9 mouse cellular contexts compared by ENCODE assay signal in the genomic region with DNA sequence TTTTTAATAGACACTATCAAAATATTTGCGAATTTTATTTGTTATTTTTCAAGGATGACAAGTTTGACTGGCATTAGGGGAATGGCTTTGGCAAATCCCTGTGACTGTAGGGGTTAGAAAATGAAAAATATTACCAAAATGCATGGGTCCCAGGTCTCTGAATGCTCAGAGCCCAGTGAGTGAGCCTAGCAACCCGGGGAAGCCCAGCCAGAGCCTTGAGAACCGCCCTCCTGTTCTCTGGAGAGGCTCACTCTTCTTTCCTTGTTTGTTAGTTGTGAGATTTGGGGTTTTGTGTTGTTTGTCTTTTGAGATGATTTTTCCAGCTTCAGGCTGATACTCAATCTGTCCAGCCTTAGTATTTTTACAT.
"Had no signal": no experiment of that assay in that cellular context is flagged by ENCODE, and none has a peak within 500 bp of the region (broad histone marks: within the 10 kb centered on the region; RNA-seq: fewer than 3 reads in every experiment).

No protein-coding gene starts in this region.

- H3K4me3 ChIP-seq: hindbrain, embryonic 13.5 days; midbrain, embryonic 13.5 days had no signal

- H3K27me3 ChIP-seq: hindbrain, embryonic 13.5 days; midbrain, embryonic 13.5 days had no signal

- H3K4me1 ChIP-seq: hindbrain, embryonic 13.5 days; midbrain, embryonic 13.5 days had no signal

- ATAC-seq: lung, postnatal 0 days; midbrain, embryonic 13.5 days had no signal

- H3K27ac ChIP-seq: hindbrain, embryonic 13.5 days; kidney, postnatal 0 days; midbrain, embryonic 13.5 days had no signal

- H3K9ac ChIP-seq: hindbrain, embryonic 13.5 days; midbrain, embryonic 13.5 days had no signal

- H3K4me2 ChIP-seq: hindbrain, embryonic 13.5 days; midbrain, embryonic 13.5 days had no signal

- DNase-seq: kidney, adult 18-20 months; lung, postnatal 36 days; spleen, adult 18-20 months; thymus, adult 18-20 months; thymus, postnatal 14 days had no signal

- H3K9me3 ChIP-seq: hindbrain, embryonic 13.5 days; midbrain, embryonic 13.5 days had no signal

- H3K36me3 ChIP-seq: hindbrain, embryonic 13.5 days; midbrain, embryonic 13.5 days had no signal
